Mouse (Mus musculus): ENCODE results near the gene Ephb1.

DNA sequence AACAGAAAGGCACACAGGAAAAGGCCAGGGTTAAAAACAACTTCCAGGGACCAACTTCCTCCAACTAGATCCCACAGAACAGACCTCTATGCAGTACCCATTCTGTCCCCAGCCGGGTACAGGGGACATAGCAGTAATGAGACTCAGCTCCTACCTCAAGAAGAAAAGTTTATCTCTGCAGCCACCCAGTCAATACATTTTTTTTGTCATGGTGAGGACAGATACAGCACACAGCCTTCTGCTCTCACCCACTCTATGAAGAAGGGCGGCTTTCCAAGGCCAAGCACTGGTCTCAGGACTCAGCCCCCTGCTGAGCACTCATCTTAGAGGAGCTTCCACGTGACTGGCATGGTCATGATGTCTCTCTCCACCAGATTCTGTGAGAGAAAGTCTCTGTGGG, 414.3 kb downstream of the Ephb1 start:
- no peak for TF ChIP-seq POLR2A (IDR thresholded peaks at IDR 0.05; ENCODE audit: extremely low read depth, insufficient read depth, low read length)
- TF ChIP-seq CTCF (IDR thresholded peaks at IDR 0.05; ENCODE audit: low read depth, low read length), result no peak
